Mouse (Mus musculus) liver (tissue): ENCODE data around the gene Dennd2a.

ENCODE experiments used
- DNase-seq: peaks from one replicate; pipeline ENCODE4 v3.0.0-alpha.2; 2020; ENCODE audit warnings: mixed read lengths

Dennd2a gene

GRCm38 (mm10) chr6:39414106-39414505, 143.6 kb downstream of the Dennd2a start:
- DNase-seq, result no peak
